Mouse (Mus musculus) natural killer cell, adult 2 months (primary cell): ENCODE measurements around the gene Eddm3b.
A peak's percentile ranks its signal among the peaks of the same experiment; 100 is the strongest.

Source experiments
- DNase-seq, 2 experiments: peaks; one replicate each; pipeline ENCODE4 v3.0.0; 2022; ENCODE audit warnings: low spot score in 2 of 2

The Eddm3b gene

GRCm38 (mm10) chr14:51094096-51094875, 19.9 kb upstream of the Eddm3b start:
- DNase-seq, result no peak

DNA sequence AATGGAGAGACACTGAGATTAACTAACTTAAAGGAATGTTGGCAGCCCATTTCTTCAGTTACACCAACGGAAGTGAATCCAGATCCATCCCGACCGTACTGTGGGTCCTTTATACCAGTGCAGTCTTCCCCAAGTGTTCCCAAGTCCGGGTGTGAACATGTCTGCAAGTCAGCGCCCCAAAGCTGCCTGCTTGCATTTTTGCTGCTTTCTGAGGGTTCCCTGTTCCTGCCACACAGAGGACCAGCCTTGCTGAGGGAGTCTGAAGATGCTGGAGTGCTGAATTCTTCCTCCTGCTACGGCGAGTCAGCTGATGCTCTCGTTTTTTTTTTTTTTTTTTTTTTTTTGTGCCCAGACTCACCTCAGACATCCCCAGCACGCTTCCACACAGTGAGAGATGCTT, 19.3 kb upstream of the Eddm3b start:
- no peak for DNase-seq

- DNase-seq, result no peak
Observed at GRCm38 (mm10) chr14:51095736-51096524, 18.3 kb upstream of the Eddm3b start.

GRCm38 (mm10) chr14:51098300-51098699, 15.9 kb upstream of the Eddm3b start:
- DNase-seq, result peak; percentile 72 to 79

GRCm38 (mm10) chr14:51098921-51099320, 15.3 kb upstream of the Eddm3b start:
- no peak for DNase-seq

GRCm38 (mm10) chr14:51101284-51101683, 12.9 kb upstream of the Eddm3b start:
- no peak for DNase-seq

- DNase-seq, result peak; percentile 24 to 67
Observed at GRCm38 (mm10) chr14:51103217-51103616, 11.0 kb upstream of the Eddm3b start.

- no peak for DNase-seq
Observed at GRCm38 (mm10) chr14:51104366-51104765, 9.9 kb upstream of the Eddm3b start.

- no peak for DNase-seq
Observed at GRCm38 (mm10) chr14:51106449-51106967, 7.7 kb upstream of the Eddm3b start.

DNA sequence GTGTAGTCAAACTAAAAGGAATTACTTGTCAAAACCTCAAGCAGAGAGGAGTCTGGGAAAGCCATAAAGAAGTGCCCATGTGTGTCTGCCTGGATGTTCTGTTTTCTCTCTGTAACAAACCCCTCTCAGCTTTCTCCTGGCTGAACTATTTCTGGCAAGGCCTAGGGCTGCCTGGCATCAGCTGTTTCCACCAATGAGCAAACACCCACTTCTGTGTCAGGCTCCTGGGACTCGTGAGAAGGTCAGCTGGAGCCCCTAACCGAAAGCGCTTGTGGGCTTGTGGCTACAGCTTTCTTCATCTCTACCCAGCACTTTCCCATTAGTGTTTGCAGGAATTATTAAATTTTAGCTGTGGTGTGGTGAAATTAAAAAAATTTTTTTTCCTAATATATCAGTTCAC, 2.3 kb upstream of the Eddm3b start:
- no peak for DNase-seq

- no peak for DNase-seq
Observed at GRCm38 (mm10) chr14:51113476-51113875, 750 bp upstream of the Eddm3b start.

- DNase-seq, result no peak
Observed at GRCm38 (mm10) chr14:51125684-51126083, 11.5 kb downstream of the Eddm3b start.

GRCm38 (mm10) chr14:51127648-51128258, 13.5 kb downstream of the Eddm3b start:
- DNase-seq, result peak in 1 of 2 experiments; percentile 12

- peak in 1 of 2 experiments; percentile 56 for DNase-seq
Observed at GRCm38 (mm10) chr14:51128775-51129623, 14.8 kb downstream of the Eddm3b start.

DNA sequence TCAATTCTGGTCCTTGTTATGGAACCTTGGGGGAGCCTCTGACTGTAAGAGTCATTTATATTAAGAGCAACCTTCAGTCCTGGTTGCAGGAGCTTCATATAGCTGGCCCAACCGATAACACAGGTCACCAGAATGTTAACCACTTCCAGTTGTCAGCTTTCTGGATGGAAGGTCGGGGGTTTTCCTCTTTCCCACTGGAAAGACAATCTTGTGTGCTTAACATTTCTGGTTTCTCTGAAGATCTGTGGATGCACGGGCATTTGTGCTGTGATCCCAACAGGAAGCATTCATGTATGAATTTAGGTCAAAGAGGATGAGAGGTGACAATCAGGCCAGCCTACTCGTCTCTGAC, 15.4 kb downstream of the Eddm3b start:
- DNase-seq, result no peak

DNA sequence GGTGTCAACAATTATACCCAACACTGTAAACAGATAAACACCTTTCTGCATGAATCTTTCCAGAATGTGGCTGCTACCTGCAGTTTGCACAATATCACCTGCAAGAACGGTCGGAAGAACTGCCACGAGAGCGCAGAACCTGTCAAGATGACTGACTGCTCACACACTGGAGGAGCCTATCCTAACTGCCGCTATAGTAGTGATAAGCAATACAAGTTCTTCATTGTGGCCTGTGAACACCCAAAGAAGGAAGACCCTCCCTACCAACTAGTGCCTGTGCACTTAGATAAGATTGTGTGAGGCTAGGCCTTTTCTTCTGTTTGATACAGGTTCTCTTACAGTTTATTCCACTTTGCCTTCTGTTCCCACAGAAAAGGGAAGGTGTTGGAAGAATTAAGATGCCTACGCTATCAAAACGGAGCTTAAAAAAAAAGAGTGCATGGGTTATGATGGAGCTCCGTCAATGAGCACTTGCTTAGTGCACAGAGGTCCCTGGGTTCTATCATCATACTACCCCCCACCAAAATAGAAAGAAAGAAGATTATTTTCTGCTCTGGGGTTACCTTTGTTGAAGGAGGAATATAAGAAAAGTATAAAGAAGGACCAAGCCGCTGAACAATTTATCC, 16.2 kb downstream of the Eddm3b start:
- DNase-seq, result no peak

DNA sequence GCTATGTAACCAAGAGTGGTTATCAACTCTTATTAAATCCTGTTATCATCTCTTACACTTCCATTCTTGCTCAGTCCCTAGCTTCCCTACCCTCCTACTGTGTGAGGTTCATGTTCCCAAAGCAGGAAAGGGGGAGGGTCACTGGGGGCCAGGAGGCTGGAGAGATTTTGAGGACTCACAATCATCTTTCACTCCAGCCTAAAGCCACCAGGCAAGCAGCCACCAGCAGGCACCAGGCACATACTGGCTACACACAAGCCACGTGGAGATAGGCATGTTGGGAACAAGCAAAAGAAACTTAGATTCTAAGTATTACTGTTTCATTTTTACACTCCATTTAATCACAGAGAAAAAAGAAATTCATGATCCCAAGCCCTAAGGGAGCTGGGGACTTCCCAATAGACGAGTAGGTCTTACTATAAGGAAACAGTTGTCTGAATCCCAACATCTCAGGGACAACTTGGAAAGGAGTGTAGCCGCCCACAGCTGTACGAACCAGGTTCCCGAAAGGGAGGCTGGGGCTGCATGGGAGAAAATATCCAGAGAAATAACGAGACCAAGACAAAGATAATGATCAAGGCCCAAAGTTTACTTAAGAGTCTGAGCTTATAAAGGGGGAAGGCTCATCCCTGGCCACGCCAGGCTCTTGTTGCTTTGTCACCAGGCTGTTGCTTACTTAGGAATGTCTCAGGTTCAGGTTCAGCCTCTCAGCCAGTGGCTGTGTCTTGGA, 17.0 kb downstream of the Eddm3b start:
- no peak for DNase-seq

- DNase-seq, result no peak
Observed at GRCm38 (mm10) chr14:51132372-51132771, 18.1 kb downstream of the Eddm3b start.

- no peak for DNase-seq
Observed at GRCm38 (mm10) chr14:51140342-51140741, 26.1 kb downstream of the Eddm3b start.

DNA sequence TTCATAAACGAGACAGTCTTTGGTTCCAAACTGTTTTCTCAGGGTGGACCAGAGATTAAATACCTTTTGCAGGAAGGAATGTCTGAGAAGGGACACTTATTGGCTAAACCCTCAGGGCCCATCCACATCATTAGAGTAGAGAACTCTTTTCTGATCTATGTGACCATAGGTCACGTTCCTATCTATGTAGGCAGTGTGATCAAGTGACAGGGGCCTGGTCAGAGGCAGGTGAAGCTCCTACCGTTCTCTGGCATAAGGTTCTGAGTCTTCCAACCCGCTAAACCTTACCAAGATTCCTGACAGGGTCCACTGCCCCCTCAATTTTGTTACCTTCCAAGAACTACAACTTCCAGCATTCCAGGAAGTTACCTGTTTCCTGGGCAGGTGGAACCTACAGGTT, 27.9 kb downstream of the Eddm3b start:
- DNase-seq, result no peak
